Mouse (Mus musculus) gastrocnemius, postnatal 4 days (tissue): ENCODE results near the gene Prune1. TPM values are rescaled to one million over a fixed set of nuclear protein-coding genes. Genes with fewer than 3 reads are reported as not detected.

ENCODE experiments used
- DNase-seq, 2 experiments: peaks; one replicate each; pipeline ENCODE4 v3.0.0; 2021 to 2022; ENCODE audit warnings: low spot score in 2 of 2, mixed read lengths in 2 of 2
- total RNA-seq, 2 experiments: library from RNA; stranded (reverse); gene quantifications; 2 replicates each; pipeline ENCODE4 v1.2.3; 2021

Gene Prune1
- total RNA-seq, 2 experiments from 2014 or later: 68.7 to 78.2 TPM

DNA sequence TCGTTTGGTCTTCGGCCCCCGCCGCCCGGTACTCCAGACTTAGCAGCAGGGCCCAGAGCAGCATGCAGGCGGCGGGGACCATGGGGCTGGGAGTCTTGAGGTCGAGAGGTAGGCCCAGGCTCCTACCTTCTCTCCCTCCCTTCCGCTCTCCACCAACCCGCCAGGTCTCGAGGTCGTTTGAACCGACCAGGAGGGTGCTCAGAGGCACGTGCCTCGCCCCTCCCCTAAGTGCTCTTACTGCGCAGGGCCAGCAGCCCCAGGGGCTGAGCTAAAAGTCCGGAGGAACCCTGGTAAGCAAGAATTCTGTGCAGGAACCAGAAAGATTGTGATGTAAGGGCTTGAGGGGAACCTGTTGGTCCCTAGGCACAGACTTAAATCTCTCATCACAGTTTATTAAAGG, 41.0 kb downstream of the Prune1 start:
- DNase-seq: no peak

DNA sequence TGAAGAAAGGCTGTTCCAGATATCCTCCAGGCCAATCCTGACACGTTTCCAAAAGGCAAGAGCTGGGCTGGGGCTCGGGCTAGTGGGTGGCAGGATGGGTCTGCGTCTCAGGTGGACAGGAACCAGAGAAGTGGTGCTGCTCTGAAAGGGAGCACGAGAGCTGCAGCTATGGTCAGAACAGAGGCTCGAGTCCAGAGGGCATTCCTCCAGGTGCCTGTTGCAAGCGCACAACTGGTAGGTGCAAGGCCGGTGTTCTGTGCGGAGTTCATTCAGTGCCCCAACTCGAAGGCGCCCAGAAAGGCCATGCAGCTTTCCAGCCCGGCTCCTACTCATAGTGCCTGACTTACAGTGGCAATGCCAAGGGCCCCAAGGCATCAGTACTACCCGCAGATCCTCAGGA, 41.9 kb downstream of the Prune1 start:
- no peak for DNase-seq

DNA sequence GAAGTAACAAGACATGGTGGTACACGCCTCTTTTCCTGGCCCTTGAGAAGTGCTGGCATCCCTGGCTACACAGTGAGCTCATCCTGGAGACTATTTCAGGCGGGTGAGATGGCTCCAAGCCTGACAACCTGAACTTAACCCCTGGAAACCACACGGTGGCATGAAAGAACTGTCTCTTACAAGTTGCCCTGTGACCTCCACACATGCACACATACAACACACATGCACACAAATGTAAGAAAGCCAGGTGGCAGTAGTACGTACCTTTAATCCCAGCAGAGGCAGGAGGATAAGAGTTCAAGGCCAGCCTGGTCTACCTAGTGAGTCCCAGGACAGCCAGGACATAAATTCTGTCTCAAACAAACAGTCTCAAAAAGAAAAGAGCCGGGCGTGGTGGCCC, 42.9 kb downstream of the Prune1 start:
- DNase-seq: no peak

DNA sequence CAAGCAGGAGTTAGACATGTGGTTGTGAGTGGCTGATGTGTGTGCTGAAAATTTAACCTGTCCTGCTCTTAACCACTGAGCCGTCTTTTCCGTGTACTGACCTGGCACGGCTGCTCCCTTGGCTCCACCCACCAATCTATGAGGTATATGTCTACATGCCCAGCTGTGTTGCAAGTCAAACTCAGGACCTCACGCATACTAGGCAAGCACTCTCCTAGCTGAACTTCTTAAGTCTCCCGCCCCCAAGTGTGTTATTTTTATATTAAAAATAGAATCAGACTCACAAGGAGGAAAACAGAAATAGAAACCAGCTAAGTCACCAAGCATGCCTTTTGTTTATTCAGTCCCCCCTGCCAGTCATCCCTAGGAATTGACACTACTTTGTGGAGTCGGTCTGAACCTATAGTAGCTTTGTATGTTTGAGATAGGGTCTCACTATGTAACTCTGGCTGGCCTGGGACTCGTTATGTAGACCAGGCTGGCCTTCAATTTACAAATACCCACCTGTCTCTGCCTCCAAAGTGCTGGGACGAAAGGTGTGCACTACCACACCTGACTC, 44.3 kb downstream of the Prune1 start:
- no peak for DNase-seq

DNA sequence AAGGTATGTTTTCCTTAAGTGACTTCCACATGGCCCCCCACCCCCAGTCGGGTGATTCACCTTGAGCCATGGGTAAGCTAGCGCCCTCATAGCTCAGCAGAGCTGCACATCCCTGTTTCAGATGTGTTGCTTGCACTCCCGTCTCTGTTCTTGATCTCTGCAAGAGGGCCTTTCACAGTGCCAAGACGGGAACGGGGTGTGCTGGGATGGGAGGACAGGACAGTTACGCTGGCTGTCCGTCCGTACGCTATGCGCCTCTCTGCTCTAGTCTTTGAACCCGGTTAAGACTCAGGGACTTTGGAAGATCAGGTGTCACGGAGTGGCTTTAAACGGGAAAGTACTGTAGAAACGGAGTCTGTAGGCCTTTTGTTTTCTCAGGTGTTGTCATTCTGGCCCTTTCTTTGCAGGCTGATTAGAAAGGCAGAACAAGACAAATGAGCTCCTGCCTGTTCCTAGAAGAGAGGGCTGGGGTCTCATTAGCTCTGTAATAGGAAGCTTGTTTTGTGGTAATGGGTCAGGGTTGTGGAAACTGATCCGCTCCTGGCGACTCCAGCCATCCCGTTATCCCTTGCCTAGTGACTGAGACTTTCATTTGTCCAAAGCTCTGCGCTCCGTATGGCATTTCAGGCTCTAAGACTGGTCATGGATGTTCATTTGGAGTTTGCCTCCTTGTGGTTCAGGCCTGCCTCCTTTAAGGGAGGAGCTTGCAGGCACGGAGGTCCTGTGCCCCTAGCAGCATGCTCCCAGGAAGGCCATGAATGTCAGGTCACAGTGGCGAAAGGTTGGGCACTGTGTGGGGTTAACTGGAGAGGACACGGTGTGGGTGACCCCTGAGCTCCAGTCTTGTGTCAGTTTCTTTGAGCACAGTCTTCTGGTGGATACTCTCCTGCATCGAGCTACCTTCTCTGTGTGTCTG, 46.2 kb downstream of the Prune1 start:
- DNase-seq: no peak

DNA sequence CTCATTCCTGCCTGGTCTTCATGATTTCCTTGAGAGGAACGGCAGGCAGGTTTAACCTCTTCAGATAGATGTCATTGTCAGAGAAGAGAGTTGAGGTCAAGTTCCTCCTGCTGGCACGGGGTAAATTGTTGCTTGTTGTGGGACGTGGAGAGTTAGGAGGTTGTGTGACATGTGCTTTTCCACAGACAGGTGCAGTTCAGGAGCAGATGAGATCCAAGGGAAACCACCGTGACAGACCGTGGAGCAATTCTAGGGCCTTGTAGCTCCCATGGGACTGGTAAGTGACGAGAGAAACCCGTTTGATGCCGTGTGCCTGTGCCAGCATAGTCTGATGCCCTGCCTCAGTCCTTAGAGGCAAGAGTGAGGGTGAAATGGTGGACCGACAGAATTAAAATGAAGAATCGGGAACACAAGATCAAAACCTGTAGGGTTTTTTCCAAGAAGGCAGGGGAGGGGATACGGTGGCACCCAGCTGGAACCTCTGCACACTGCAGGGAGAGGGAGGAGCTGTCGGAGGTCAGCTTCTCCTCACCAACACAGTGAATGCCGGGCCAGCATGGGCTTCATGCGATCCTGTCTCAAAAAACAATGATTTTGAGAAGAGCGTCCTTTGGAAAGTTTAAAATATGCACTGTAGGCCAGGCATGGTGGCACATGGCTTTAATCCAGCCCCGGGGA, 48.4 kb downstream of the Prune1 start:
- DNase-seq: no peak

DNA sequence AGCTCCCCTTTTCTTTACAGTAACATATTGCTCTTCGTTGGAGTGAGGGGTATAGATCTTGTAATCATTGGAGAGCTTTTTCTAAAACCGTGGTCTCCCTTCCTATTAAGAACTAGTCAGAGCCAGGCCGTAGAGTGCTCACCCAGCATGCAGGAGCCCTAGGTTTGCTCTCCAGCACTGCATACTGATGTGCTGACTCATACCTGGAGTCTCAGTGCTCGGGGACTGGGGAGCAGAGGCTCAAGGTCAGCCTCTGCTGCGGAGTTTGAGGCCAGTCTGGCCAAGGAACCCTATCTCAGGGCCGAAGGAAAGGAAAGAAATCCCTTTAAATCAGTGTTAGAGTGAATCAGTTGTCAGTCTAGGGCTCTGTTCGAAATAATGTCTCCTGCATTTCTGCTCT, 49.1 kb downstream of the Prune1 start:
- DNase-seq: no peak

DNA sequence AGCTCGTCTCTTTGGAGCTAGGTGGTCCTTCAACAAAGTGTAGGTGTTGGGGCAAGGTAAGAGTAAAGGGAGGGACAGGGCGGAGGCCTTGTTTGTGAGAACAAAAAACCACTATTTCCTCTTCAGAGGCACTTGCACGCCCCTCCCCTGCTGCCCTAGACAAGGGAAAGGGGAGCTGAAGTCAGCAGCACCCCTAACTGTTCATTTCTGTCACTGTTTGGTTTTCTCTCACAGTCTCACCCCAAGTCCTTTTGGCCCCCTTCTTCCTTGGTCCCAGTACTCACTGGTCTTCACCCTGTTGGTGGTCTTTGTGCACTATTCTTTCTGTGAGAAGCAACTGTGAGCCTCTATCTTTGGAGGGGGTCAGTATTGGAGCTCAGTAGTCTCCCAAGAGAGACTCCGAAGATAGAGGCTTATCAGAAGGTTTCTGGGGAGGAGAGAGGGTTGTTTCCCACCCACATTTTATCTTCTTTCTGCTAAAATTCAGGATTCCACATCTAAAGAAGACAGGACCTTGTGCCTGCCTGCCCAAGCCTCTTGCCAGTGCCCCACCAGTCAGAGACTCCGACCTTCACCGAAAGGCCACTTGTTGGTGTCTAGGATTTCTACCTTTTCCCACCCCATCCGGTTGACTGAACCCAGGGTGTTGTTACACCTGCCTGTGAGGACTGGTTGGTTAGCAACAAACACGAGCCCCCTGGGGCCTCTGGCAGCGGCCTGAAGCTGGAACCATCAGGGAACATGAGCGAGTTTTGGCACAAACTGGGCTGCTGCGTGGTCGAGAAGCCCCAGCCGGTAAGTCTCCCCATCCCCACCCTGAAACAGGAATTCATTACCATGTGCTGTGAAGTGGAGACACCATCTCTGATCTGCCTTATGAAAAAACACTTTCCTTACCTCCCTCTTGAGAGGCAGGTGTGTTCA, 50.3 kb downstream of the Prune1 start, which contains the start of gene Mllt11:
Mllt11 (minus strand) TSS at position 874 of the 924 bp plus-strand sequence.
- DNase-seq: no peak

DNA sequence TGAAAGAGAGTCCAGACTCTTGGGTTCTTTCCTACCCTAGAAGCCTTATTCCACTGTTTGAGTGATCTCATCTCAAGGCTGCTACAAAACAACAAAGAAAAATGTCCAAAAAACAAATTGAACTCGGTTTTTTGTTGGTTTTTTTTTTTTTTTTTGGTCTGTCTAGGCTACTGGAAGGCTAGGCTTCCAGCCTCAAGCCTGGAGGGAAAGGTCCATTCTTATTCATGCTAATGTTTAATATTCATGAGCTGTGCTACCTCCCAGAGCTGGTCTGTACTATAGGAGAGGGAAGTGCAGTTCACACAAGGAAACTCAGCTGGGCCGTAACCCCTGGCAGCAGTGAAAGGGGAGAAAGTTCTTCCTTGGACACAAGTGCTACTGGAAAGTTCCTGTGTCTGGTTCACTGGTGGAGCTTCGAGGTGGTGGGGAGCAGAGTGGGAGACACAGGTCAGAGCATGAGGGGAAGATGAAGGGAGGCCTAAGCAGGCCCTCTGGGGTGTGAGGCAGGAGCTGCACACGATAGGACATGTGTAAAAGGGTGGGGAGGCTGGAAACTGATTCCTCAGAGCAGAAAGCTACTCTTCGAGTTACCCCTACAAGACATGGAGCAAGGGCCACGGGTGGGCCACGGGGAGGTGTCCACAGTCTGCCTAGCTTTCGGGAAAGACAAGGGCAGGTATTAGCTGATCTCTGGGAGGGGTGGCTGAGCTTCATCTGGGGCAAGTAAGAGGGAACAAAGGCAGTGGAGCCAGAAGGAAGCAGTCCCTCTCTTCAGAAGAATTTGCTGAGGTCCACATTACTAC, 51.2 kb downstream of the Prune1 start:
- no peak for DNase-seq

DNA sequence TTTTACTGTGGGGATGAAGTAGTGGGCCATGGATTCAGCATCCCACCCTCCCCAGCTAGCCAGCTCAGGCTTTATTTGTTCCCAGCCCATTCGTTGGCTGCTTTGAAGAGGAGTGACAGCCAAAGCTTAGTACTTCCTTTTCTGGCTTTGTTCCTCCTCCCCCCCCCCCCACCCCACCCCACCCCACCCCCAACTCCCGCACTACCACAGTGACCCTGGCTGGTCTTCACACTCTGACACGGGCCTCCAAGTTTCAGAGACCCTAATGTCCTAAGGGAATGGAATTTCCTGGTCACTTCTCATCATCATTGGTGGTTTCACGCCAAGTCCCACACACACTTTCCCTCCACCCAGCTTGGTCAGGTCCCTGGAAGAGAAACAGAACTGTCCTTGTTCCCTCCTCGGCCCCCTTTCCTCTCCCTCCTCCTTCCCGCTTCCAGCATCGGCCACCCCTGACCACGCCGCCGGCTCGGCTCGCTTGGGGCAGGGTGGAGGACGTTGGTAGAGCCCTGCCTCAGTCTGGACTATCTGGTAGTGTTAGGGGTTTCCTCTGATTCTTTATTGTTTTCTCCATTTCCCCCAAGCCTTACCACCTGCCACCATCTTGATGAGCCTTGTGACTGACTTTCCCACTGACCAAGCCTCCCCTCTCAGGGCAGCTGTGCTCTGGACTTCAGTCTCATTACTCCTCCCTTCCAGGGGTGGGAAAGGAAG, 51.9 kb downstream of the Prune1 start:
- DNase-seq: peak in 1 of 2 experiments; percentile 58

DNA sequence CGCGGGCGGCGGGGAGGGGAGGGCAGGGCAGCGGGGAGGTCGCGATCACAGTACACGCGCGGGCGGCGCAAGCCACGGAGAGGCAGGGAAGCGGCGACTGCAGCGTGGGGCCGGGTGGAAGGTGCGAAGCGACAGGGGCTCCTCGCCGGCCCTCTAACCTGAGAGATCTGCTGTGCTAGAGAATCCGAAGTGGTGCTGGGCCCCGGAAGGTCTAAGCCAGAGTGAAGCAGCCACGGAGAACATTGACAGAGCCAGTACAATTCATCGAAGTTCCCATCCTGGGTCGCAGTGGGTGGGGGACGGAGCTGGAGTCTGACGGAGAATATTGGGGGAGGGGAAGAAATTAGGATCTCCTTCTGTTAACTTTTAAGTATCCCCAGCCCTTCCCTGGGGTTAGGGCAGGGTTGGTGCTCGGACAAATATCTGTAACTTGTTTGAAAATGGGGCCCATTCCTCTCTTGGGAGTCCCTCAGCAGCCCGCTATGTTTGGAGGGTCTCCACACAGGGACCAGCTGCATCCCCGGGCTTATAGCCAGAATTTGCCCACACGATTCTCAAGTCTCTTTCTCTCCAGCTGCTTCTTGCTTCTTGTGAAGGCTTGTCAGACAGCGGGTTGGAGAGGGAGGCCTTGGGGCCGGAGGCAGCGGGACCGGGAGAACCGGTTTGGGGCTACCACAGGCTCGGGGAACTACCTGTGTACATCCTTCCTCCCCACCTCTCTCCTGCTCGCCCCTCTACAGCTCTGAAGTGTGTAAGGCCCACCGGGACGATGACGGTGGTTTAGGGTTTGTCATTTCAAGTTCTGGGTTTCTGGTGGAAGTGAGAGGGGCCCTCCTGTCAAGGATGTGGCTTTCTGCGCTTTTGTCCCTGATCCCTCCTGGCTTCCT, 52.7 kb downstream of the Prune1 start:
- peak in 1 of 2 experiments; percentile 45 for DNase-seq

DNA sequence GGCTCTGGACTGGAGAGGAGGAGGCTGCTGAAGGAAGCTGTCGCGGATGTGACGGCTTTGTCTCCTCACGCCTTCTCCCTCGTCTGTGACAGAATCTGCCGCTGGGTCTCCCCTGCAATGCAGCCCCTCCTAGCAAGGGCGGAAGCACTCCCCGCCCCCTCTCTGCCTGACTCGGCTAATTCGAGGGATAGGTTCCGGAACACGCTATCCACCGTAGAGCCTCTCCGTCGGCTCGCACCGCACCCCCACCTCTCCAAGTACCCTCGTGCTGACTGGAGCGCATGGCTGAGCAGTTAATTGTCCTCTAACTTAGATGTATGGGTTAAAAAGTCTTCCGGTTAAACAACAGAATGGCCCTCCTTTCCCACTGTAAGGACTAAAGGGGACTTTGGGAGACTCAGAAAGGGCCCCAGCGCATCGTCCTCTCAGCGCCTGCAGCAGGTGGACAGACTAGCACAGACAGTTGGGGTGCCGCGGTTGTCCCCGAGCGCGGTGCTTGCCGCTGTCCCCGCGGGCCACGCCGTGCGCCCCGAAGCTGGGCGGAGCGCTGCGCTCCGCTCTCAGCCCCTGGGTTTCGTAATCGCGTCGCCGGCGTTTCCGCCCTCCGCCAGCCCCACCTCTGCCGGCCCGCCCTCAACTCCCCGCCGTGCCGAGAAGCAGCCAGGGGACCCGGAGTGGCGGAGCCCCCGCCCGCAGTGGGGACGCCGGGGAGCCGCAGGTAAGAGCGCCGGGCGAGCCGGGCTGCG, 53.6 kb downstream of the Prune1 start, which contains the start of gene Cdc42se1:
Cdc42se1 (plus strand) TSS at position 585 of the 746 bp plus-strand sequence.
- DNase-seq: peak; percentile 77 to 86

DNA sequence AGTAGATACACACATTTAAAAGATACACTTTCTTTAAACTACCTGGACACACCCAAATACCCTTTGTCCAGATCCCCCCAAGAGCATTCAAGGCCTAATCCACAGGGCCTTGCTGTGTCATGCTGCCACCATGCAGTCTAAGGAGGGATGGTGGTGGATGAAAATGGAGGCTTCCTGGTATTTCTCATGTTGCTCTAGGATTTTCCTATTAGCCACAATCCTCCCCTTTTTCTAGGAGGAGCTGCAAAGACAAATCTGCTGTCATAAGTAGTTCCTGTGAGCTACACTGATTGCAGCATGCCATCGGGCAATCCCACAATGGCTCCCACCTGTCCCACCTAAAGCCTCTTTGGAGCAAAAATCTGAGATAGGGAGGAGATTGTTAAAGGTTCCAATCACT, 54.7 kb downstream of the Prune1 start:
- DNase-seq: no peak

DNA sequence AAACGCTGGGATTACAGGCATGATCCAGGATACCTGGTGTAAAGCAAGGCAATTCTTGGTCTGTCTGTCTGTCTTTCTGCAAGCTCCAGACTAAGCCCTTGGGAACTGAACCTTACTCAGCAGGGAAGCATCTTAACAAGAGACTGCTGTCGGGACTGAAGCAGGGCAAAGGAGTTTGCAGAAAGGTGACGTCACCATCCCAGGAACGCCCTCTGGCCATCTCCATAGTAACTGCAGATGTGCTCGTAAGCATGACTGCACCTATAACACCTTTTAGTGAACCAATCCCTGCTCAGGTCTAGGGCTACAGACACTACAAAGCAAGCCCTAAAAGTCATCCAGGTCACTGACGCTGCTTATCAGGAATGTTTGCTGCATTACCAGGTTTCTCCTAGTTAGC, 57.6 kb downstream of the Prune1 start:
- DNase-seq: no peak

DNA sequence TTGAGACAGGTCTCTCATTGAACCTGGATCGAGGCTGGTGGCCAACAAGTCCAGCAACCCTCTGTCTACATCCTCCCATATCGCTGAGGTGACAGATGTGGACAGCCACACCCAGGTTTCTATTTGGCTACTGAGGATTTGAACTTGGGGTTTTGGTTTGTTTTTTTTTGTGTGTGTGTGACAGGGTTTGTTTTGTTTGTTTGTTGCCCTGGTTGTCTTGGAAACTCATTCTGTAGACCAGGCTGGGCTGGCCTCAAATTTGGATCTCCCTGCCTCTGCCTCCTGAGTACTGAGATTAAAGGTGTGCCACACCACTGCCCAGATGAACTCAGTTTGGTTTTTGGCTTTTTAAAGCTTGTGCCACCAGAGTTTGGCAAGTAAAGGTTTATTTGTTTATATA, 58.8 kb downstream of the Prune1 start:
- no peak for DNase-seq

DNA sequence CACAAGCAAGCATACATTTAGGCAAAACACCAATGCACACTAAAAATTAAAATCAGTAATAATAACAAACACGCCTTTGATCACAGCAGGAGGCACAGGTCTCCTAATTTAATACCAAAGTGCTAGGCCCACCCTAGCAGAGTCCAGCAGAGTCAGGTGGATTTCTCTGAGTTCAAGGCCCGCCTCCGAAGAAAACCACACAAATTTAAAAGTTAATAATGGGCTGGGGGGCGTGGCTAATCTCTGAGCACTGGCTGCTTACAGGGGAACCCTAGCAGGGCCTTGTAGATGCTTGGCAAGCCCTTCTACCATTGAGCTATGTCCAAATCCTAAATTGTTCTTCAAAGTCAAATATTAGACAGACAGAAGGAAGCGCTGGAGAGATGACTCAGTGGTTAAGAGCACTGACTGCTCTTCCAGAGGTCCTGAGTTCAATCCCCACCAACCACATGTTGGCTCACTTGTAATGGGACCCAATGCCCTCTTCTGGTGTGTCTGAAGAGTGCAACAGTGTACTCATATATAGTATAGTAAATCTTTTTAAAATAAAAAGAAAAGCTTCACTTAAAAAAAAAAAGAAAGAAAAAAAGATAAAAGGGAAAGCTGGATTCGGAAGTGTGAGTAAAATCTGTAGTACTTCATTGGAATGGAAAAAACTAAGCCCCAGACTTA, 63.3 kb downstream of the Prune1 start:
- no peak for DNase-seq
